Mouse (Mus musculus) hindbrain, postnatal 0 days (tissue): ENCODE results near the gene Rnase4. TPM values are rescaled to one million over a fixed set of nuclear protein-coding genes. Genes with fewer than 3 reads are reported as not detected.

Experiments used
- ATAC-seq: fragments of 200-750 bp; cut with Nextera tagmentation; 2 replicates; pipeline ENCODE4 v1.8.0; 2017; ENCODE audit warnings: mild to moderate bottlenecking, moderate TSS enrichment, moderate library complexity
- DNase-seq: peaks from one replicate; pipeline ENCODE4 v3.0.0-alpha.2; 2015; ENCODE audit warnings: low spot score
- H3K27ac ChIP-seq: fragments of 300-500 bp; sonication (generic); 2 replicates; pipeline ENCODE4 v1.5.1; 2014; ENCODE audit warnings: mild to moderate bottlenecking
- H3K27me3 ChIP-seq: fragments of 300-500 bp; sonication (generic); 2 replicates; pipeline ENCODE4 v1.6.1; 2014; ENCODE audit warnings: low read length, mixed read lengths; ENCODE audit not compliant: insufficient read depth
- H3K36me3 ChIP-seq: fragments of 300-500 bp; sonication (generic); 2 replicates; pipeline ENCODE4 v1.6.1; 2014; ENCODE audit warnings: low read length, mixed read lengths; ENCODE audit not compliant: insufficient read depth
- H3K4me1 ChIP-seq: fragments of 300-500 bp; sonication (generic); 2 replicates; pipeline ENCODE4 v1.6.1; 2014; ENCODE audit warnings: antibody characterized with exemption, low read length, mixed read lengths; ENCODE audit not compliant: insufficient read depth
- H3K4me2 ChIP-seq: fragments of 300-500 bp; sonication (generic); 2 replicates; pipeline ENCODE4 v1.6.1; 2014; ENCODE audit warnings: low read depth, mild to moderate bottlenecking, low read length, moderate library complexity, mixed read lengths
- H3K4me3 ChIP-seq: fragments of 300-500 bp; sonication (generic); 2 replicates; pipeline ENCODE4 v1.5.1; 2014; ENCODE audit warnings: low read length
- H3K9ac ChIP-seq: fragments of 300-500 bp; sonication (generic); replicated peaks from 2 replicates; pipeline ENCODE4 v1.6.1; 2014; ENCODE audit warnings: mild to moderate bottlenecking, low read length, moderate library complexity, mixed read lengths
- H3K9me3 ChIP-seq: fragments of 300-500 bp; sonication (generic); 2 replicates; pipeline ENCODE4 v1.6.1; 2016; ENCODE audit warnings: low read length, mixed read lengths
- CTCF ChIP-seq: IDR thresholded peaks from 2 replicates; pipeline ENCODE4 v1.5.1; 2016; ENCODE audit warnings: antibody characterized with exemption, control low read depth, low read depth
- WGBS: fragments of 180-500 bp; shearing (Covaris S2); extraction: QIAGEN DNeasy Blood & Tissue Kit; methylation state at CpG from one replicate; pipeline ENCODE4 v1.1.7; 2014; 5-methylcytosine and 5-hydroxymethylcytosine counted together
- polyA plus RNA-seq: library from polyadenylated mRNA; unstranded; fragments of >200 nt; fragmentation: Nextera tagmentation; extraction: Ambion mirVana; gene quantifications from 2 replicates; pipeline ENCODE4 v1.2.1, GENCODE M21; 2015
- total RNA-seq: library from RNA; depleted of rRNA; stranded (reverse); fragments of >200 nt; gene quantifications from 2 replicates; pipeline ENCODE4 v1.2.3, GENCODE M21; 2014

Rnase4 gene
- total and polyA plus RNA-seq, 2 experiments from 2014 or later = 17.6 to 34.1 TPM

DNA sequence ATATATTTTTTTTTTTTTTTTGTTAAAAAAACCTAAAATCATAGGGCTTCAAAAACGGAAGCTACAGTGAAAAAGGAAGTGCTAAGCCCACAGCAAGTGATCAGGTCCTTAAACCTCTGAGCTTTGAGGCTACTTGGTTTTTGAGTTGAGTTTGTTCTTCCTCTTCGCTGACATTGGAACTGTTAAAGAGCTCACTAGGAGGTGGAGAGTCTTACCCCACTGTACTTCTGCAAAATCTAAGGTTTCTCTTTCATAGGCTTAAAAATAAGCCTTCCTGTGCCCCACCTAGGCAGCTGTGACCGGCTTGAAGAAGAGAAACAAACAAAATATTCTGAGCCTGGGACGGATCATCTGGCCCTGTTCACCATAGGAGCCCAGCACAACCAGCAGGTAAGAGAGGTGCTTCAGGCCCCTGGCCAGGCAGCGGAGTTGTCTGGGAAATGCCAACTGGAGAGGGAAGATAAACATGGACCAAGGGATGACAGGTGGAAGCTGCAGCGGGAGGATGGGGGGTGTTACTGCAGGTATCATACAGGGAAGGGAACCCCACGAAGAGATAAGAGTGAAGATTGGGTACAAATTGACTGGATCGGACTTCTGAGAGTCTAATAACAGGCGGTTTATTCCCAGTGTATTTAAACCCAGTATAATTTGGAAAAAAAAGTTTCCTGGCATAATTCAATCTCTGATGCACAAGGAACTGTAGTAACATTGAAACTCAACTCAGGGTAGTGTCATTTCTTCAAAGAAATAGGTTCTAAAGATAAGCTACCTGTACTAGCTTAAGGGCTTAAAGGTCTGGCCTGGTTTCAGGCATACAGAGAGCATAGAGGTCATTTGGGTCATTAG, 38.1 kb downstream of the Rnase4 start:
- no peak for TF ChIP-seq CTCF
- no peaks in the 10 kb centered on the region for H3K36me3 ChIP-seq
- H3K4me1 ChIP-seq = no peaks in the 10 kb centered on the region
- H3K9ac ChIP-seq = no peak overlapping the region
- no peaks in the 10 kb centered on the region for H3K27me3 ChIP-seq
- ATAC-seq (no peak), DNase-seq (no peak)
- 0 out of 2 replicates have a peak, but pooled peaks cover 3% of the 10 kb centered on the region for H3K9me3 ChIP-seq
- H3K27ac ChIP-seq = no peak overlapping the region
- 85% methylated on average over 9 of the region's 9 CpGs for WGBS
- no peak overlapping the region for H3K4me2 ChIP-seq
- H3K4me3 ChIP-seq = no peak overlapping the region

DNA sequence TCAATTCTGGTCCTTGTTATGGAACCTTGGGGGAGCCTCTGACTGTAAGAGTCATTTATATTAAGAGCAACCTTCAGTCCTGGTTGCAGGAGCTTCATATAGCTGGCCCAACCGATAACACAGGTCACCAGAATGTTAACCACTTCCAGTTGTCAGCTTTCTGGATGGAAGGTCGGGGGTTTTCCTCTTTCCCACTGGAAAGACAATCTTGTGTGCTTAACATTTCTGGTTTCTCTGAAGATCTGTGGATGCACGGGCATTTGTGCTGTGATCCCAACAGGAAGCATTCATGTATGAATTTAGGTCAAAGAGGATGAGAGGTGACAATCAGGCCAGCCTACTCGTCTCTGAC, 38.7 kb downstream of the Rnase4 start:
- Histone ChIP-seq H3K4me2 (no peak overlapping the region), H3K9me3 (0 out of 2 replicates have a peak, but pooled peaks cover 3% of the 10 kb centered on the region), H3K4me1 (no peaks in the 10 kb centered on the region), H3K27ac (no peak overlapping the region), H3K4me3 (no peak overlapping the region), H3K27me3 (no peaks in the 10 kb centered on the region), H3K9ac (no peak overlapping the region), H3K36me3 (no peaks in the 10 kb centered on the region)
- DNase-seq (no peak), ATAC-seq (no peak)
- TF ChIP-seq CTCF = no peak
- WGBS = 79% methylated on average over 4 of the region's 4 CpGs

DNA sequence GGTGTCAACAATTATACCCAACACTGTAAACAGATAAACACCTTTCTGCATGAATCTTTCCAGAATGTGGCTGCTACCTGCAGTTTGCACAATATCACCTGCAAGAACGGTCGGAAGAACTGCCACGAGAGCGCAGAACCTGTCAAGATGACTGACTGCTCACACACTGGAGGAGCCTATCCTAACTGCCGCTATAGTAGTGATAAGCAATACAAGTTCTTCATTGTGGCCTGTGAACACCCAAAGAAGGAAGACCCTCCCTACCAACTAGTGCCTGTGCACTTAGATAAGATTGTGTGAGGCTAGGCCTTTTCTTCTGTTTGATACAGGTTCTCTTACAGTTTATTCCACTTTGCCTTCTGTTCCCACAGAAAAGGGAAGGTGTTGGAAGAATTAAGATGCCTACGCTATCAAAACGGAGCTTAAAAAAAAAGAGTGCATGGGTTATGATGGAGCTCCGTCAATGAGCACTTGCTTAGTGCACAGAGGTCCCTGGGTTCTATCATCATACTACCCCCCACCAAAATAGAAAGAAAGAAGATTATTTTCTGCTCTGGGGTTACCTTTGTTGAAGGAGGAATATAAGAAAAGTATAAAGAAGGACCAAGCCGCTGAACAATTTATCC, 39.6 kb downstream of the Rnase4 start:
- 93% methylated on average over 9 of the region's 9 CpGs for WGBS

DNA sequence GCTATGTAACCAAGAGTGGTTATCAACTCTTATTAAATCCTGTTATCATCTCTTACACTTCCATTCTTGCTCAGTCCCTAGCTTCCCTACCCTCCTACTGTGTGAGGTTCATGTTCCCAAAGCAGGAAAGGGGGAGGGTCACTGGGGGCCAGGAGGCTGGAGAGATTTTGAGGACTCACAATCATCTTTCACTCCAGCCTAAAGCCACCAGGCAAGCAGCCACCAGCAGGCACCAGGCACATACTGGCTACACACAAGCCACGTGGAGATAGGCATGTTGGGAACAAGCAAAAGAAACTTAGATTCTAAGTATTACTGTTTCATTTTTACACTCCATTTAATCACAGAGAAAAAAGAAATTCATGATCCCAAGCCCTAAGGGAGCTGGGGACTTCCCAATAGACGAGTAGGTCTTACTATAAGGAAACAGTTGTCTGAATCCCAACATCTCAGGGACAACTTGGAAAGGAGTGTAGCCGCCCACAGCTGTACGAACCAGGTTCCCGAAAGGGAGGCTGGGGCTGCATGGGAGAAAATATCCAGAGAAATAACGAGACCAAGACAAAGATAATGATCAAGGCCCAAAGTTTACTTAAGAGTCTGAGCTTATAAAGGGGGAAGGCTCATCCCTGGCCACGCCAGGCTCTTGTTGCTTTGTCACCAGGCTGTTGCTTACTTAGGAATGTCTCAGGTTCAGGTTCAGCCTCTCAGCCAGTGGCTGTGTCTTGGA, 40.4 kb downstream of the Rnase4 start:
- H3K4me3 ChIP-seq = no peak overlapping the region
- no peak for DNase-seq
- TF ChIP-seq CTCF = no peak
- no peak overlapping the region for H3K27ac ChIP-seq
- no peak overlapping the region for H3K9ac ChIP-seq
- no peaks in the 10 kb centered on the region for H3K36me3 ChIP-seq
- no peak overlapping the region for H3K4me2 ChIP-seq
- H3K27me3 ChIP-seq = no peaks in the 10 kb centered on the region
- 80% methylated on average over 7 of the region's 7 CpGs for WGBS
- no peaks in the 10 kb centered on the region for H3K4me1 ChIP-seq
- no peaks in the 10 kb centered on the region for H3K9me3 ChIP-seq
- no peak for ATAC-seq

More for the DNA sequence above, 39.6 kb downstream of the Rnase4 start:
- TF ChIP-seq CTCF = no peak
- Histone ChIP-seq H3K4me2 (no peak overlapping the region), H3K27ac (no peak overlapping the region), H3K9ac (no peak overlapping the region), H3K4me1 (no peaks in the 10 kb centered on the region), H3K4me3 (no peak overlapping the region), H3K36me3 (no peaks in the 10 kb centered on the region), H3K9me3 (0 out of 2 replicates have a peak, but pooled peaks cover 1% of the 10 kb centered on the region), H3K27me3 (no peaks in the 10 kb centered on the region)
- ATAC-seq (no peak), DNase-seq (no peak)

DNA sequence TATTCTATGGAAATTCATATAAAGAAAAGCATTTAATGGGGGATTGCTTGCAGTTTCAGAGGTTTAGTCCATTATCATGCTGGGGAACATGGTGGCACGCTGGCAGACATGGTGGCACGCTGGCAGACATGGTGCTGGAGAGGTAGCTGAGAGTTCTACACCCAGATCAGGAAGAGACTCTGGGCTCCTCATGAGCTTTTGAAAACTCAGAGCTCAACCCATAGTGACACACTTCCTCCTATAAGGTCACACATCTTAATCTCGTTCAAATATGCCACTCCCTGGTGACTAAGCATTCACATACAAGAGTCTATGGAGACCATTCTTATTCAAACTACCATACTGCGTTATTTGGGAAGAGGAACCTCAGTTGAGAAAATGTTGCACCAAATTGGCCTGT, 41.5 kb downstream of the Rnase4 start:
- WGBS = 91% methylated on average over 4 of the region's 4 CpGs
- Histone ChIP-seq H3K4me2 (no peak overlapping the region), H3K27ac (no peak overlapping the region), H3K36me3 (no peaks in the 10 kb centered on the region), H3K4me1 (no peaks in the 10 kb centered on the region), H3K9ac (no peak overlapping the region), H3K27me3 (no peaks in the 10 kb centered on the region), H3K4me3 (no peak overlapping the region), H3K9me3 (no peaks in the 10 kb centered on the region)
- ATAC-seq (no peak), DNase-seq (no peak)
- TF ChIP-seq CTCF = no peak

DNA sequence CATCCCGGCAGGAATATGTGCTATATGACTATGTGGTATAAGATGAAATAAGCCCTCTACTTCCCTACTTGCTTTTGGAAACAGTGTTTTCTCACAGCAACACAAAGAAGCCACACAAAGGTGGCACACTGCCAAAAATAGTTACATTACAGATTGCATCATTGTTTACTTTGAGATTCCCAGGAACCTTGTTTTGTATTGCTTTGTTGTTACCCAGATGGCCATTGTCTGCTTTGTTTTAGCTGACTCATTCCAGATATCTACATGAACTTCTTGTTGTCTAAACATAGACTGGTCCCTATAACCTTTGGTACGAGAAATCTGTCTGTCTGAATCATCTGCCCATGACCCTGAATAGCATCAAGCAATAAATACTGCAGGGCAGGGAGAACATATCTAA, 49.5 kb downstream of the Rnase4 start:
- Histone ChIP-seq H3K4me2 (no peak overlapping the region), H3K9ac (no peak overlapping the region), H3K4me1 (no peaks in the 10 kb centered on the region), H3K9me3 (no peaks in the 10 kb centered on the region), H3K4me3 (no peak overlapping the region), H3K36me3 (no peaks in the 10 kb centered on the region), H3K27me3 (no peaks in the 10 kb centered on the region), H3K27ac (no peak overlapping the region)
- peak; percentile 21 for DNase-seq
- no peak for ATAC-seq
- no peak for TF ChIP-seq CTCF
- 79% methylated on average over 2 of the region's 2 CpGs for WGBS
